Mouse (Mus musculus) G1E (cell line): ENCODE results near the gene Dnase2a. TPM values are rescaled to one million over a fixed set of nuclear protein-coding genes. Genes with fewer than 3 reads are reported as not detected.

Experiments
- ATAC-seq: 2 replicates; pipeline ENCODE4 v1.8.0; 2016; ENCODE audit warnings: mild to moderate bottlenecking; ENCODE audit not compliant: insufficient number of reproducible peaks, poor library complexity, low FRiP score, severe bottlenecking; ENCODE audit errors: extremely low read depth
- DNase-seq: peaks from one replicate; pipeline ENCODE4 v3.0.0; 2012; ENCODE audit warnings: low spot score
- H3K27me3 ChIP-seq: 2 replicates; pipeline ENCODE4 v1.6.1; 2012; ENCODE audit warnings: mild to moderate bottlenecking, low read length, inconsistent platforms; ENCODE audit not compliant: insufficient read depth
- H3K36me3 ChIP-seq: replicated peaks from 2 replicates; pipeline ENCODE3; 2012; ENCODE audit warnings: mild to moderate bottlenecking, inconsistent platforms
- H3K4me1 ChIP-seq: 2 replicates; pipeline ENCODE4 v1.6.1; 2012; ENCODE audit warnings: low read depth, low read length, inconsistent platforms, mixed read lengths; ENCODE audit not compliant: insufficient read depth
- H3K4me3 ChIP-seq: 2 replicates; pipeline ENCODE4 v1.5.1; 2012; ENCODE audit warnings: low read depth, mild to moderate bottlenecking, inconsistent platforms, low read length, moderate library complexity, mixed read lengths
- H3K9me3 ChIP-seq: replicated peaks from 2 replicates; pipeline ENCODE4 v1.6.1; 2012; ENCODE audit warnings: inconsistent platforms
- CTCF ChIP-seq: IDR thresholded peaks from 2 replicates; pipeline ENCODE4 v1.5.1; 2012; ENCODE audit warnings: low read depth, low read length, inconsistent platforms, mixed read lengths
- GATA1 ChIP-seq: IDR thresholded peaks from 2 replicates; pipeline ENCODE4 v1.6.1; 2012; ENCODE audit warnings: borderline replicate concordance, low read length, inconsistent platforms, mixed read lengths
- GATA2 ChIP-seq: IDR thresholded peaks from 2 replicates; pipeline ENCODE4 v1.6.1; 2012; ENCODE audit warnings: low read depth, low read length, inconsistent platforms, borderline replicate concordance
- POLR2AphosphoS5 ChIP-seq: IDR thresholded peaks from 2 replicates; pipeline ENCODE4 v1.6.1; 2012; ENCODE audit warnings: low read depth, low read length, inconsistent platforms; ENCODE audit not compliant: insufficient replicate concordance
- TAL1 ChIP-seq: conservative IDR thresholded peaks from 2 replicates; pipeline ENCODE4 v1.6.1; 2012; ENCODE audit warnings: low read depth, low read length, inconsistent platforms, mixed read lengths
- polyA plus RNA-seq: library from polyadenylated mRNA; stranded (reverse); fragments of >175 nt; gene quantifications from 2 replicates; pipeline ENCODE4 v1.2.3, GENCODE M21; 2012
- total RNA-seq, 2 experiments: library from RNA; stranded (forward) in 1 of 2; stranded (reverse) in 1 of 2; fragments of 200-1000 nt in 1 of 2; fragments of >200 nt in 1 of 2; fragmentation: Nextera tagmentation in 1 of 2; gene quantifications; 2 replicates each; pipeline ENCODE4 v1.2.3; 2014 to 2017

Gene Dnase2a
- total and polyA plus RNA-seq, 3 experiments, result 75.0 to 147 (median 118) TPM

DNA sequence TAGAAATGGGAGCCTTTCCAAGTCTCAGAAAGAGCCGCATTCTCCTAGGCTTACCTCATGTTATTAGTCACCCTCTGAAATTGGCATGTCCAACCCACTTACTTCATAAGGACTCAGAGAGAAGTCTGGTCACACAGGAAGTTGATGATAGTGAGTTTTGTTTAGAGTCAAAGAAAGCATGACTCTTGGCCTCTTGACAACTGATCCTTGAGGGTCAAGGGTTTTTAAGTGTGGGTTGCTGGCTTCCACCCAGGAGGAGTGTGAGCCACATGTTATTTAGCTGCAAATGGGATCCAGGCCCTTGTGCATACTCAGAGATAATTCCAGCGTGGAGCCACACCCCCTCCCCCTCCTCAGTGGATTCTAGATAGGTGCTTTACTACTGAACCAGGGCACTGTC lies 13.2 kb downstream of the Dnase2a start:
- no peak for TF ChIP-seq TAL1
- TF ChIP-seq CTCF, result no peak
- TF ChIP-seq GATA1, result no peak
- no peak for TF ChIP-seq GATA2
- TF ChIP-seq POLR2AphosphoS5, result no peak
- no peak overlapping the region for H3K4me3 ChIP-seq
- H3K27me3 ChIP-seq, result no peaks in the 10 kb centered on the region
- no peaks in the 10 kb centered on the region for H3K9me3 ChIP-seq
- peaks cover 33% of the 10 kb centered on the region for H3K4me1 ChIP-seq
- ATAC-seq (no peak), DNase-seq (no peak)
- H3K36me3 ChIP-seq, result peaks cover 70% of the 10 kb centered on the region

DNA sequence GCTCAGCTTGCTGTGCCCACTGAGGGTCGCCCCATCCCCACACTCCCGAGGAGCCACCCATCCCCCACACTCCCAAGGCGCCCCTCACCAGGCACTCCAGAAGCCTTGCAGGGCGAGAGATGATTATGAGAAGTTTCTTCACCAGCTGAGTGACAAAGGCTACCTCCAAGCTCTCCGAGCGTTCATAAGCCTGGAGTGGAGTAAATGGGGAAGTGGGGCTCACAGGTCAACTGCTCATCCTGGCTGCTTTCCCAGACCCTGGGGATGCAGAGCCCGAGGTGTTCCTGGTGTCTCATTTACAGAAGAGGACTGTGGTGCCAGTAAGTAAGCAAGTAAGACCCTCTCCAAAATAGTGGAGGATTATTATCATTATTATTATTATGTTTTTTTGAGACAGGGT lies 17.2 kb downstream of the Dnase2a start:
- H3K27me3 ChIP-seq, result peaks cover 28% of the 10 kb centered on the region
- peaks cover 40% of the 10 kb centered on the region for H3K4me1 ChIP-seq
- peaks cover 30% of the 10 kb centered on the region for H3K36me3 ChIP-seq
- DNase-seq (no peak), ATAC-seq (no peak)
- no peak for TF ChIP-seq GATA2
- TF ChIP-seq CTCF, result no peak
- no peak for TF ChIP-seq GATA1
- no peak for TF ChIP-seq POLR2AphosphoS5
- TF ChIP-seq TAL1, result no peak
- no peak overlapping the region for H3K4me3 ChIP-seq
- H3K9me3 ChIP-seq, result no peaks in the 10 kb centered on the region

DNA sequence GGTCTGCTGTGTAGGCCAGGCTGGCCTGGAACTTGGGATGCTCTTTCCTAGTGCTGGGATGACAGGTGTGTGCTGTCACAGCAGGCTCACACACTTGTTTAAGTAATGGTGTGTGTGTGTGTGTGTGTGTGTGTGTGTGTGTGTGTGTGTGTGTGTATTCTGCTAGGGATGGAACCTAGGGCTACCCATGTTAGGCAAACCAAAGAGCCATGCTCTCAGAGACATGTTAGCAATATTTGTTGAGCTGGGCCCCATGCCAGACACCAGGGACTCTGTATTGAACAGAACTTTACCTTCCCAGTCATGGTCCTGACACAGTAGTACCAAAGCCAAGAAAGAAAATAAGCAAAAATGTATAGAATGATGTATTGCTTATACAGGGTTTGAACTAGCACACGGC lies 19.2 kb downstream of the Dnase2a start:
- Histone ChIP-seq H3K4me1 (peaks cover 39% of the 10 kb centered on the region), H3K36me3 (peaks cover 12% of the 10 kb centered on the region), H3K9me3 (no peaks in the 10 kb centered on the region), H3K27me3 (peaks cover 35% of the 10 kb centered on the region), H3K4me3 (no peak overlapping the region)
- TF ChIP-seq GATA1, result no peak
- no peak for TF ChIP-seq GATA2
- no peak for TF ChIP-seq CTCF
- no peak for TF ChIP-seq POLR2AphosphoS5
- TF ChIP-seq TAL1, result no peak
- ATAC-seq (no peak), DNase-seq (no peak)

DNA sequence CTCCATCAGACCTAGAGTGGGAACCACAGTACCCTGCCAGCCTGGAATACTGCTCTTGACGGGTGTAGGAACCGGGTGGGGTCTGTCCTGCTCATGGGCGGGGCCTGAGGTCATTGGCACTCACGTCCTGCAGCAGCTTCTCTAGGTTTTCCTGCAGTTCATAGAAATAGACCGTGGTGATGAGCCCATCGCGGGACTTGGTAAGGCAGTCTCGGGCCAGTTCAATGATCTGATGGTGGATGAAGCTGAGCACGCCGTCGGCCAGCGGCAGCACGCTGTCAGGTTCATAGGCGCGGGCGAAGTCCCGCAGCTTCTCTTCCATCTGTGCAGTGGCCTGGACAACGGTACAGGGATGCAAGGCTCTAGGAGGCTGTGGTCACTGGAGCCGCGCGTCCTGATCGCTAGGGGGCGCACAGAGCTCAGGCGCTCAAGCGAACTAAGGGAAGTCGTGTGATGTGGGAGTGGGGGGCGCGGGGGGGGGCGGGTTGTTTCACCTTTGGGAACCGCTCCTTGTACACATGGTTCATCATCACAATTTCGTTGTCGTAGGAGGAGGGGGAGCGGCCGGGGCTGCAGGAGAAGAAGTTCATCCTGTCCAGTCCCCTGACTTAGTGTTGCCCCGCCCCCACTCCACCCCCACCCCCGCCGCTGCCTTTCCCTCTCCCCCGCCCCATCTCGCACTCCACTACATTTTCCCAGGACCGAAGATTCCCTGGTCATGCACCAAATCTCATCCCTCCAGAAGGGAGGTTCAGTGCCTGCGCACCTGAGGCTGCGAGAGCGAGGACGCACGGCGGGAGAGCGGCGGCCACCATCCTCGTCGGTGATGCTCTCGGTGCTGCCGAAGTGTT lies 20.3 kb downstream of the Dnase2a start:
- DNase-seq, result peak; percentile 55
- Histone ChIP-seq H3K4me1 (peaks cover 36% of the 10 kb centered on the region), H3K27me3 (peaks cover 38% of the 10 kb centered on the region), H3K36me3 (peaks cover 6% of the 10 kb centered on the region), H3K9me3 (no peaks in the 10 kb centered on the region), H3K4me3 (no peak overlapping the region; the same call in 1 of the 2 replicates)
- TF ChIP-seq GATA1 (no peak), CTCF (peak; percentile 54), GATA2 (no peak), TAL1 (no peak), POLR2AphosphoS5 (no peak)
- ATAC-seq, result no peak

DNA sequence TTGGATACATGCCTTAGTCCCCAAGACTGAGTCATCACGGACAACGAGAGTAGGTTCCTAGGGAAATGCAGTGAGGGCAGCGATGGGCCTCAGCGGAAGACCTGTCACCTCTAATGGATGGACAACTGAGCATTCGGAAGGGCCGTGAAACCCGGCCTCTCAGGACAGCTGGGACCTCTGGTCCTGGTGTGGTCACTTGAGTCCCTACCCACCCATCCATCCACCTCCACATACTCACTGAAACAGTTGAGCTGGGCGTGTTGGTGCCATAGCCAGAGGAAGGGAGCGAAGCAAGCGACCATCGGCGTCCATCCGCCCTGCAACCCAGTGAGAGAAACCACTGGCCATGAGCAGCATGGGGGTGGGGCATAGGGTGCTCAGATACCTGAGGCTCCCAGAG lies 22.2 kb downstream of the Dnase2a start:
- H3K27me3 ChIP-seq, result peaks cover 56% of the 10 kb centered on the region

DNA sequence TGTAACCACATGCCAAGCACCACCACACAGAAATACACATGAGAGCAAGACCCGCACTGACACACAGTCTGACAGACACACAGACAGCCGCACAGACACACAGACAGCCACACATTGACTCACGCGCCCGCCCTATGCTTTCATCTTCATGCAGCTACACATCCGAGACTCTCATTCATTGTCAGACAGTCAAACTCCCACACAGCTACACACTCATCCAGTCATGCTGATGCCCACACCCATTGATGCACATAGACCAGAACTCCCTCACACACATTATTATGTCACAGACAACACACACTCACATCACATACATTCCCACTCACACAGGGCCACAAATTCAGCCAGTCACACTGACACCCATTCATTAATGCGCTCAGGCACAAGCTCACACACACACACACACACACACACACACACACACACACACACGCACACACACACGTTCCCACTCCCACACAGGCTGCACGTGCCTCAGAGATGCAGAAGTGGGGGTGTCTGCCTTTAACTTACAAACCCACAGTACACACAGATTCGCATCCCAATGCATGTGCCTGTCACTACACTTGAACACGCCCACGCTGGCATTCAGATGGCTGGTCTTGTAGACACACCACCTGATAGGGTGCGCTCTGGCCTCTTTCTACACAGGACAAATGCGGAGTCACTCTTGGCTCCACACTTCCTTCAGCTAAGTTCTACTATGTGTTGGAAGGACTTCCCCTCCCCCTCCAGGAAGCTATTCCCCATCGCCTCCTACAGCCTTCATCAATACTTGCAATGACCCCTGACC lies 25.6 kb downstream of the Dnase2a start:
- TF ChIP-seq GATA1 (no peak), POLR2AphosphoS5 (no peak), CTCF (no peak), GATA2 (no peak), TAL1 (no peak)
- peaks cover 35% of the 10 kb centered on the region for H3K4me1 ChIP-seq
- no peak for DNase-seq
- ATAC-seq, result no peak
- peaks cover 69% of the 10 kb centered on the region for H3K27me3 ChIP-seq
- no peak overlapping the region for H3K4me3 ChIP-seq
- no peaks in the 10 kb centered on the region for H3K9me3 ChIP-seq
- no peaks in the 10 kb centered on the region for H3K36me3 ChIP-seq

More for the DNA sequence above, 22.2 kb downstream of the Dnase2a start:
- H3K9me3 ChIP-seq, result no peaks in the 10 kb centered on the region
- no peak for TF ChIP-seq POLR2AphosphoS5
- no peak for TF ChIP-seq CTCF
- no peak for TF ChIP-seq GATA2
- TF ChIP-seq TAL1, result no peak
- no peak for TF ChIP-seq GATA1
- H3K36me3 ChIP-seq, result no peaks in the 10 kb centered on the region
- DNase-seq (no peak), ATAC-seq (no peak)
- peaks cover 35% of the 10 kb centered on the region for H3K4me1 ChIP-seq
- no peak overlapping the region for H3K4me3 ChIP-seq
